Mouse (Mus musculus) gastrocnemius, adult 8-10 months (tissue): ENCODE measurements around the gene Zfp691. TPM values are rescaled to one million over a fixed set of nuclear protein-coding genes. Genes with fewer than 3 reads are reported as not detected.

Source experiments
- DNase-seq, 2 experiments: peaks; one replicate each; pipeline ENCODE4 v3.0.0; 2022; ENCODE audit warnings: low spot score in 2 of 2
- total RNA-seq, 4 experiments: library from RNA; stranded (reverse); gene quantifications; 2 replicates each; pipeline ENCODE4 v1.2.4; 2022

Gene Zfp691
- total RNA-seq, result 10 to 100 TPM; 15.2 to 18.5 (median 16.8) TPM

- peak; percentile 89 to 90 for DNase-seq
Observed at GRCm38 (mm10) chr4:119173851-119174453, at the start of gene Zfp691. TSS of gene Zfp691 (minus strand) at chr4:119174195.

- DNase-seq, result no peak
Observed at GRCm38 (mm10) chr4:119223696-119224095, 49.7 kb upstream of the Zfp691 start.

- no peak for DNase-seq
Observed at GRCm38 (mm10) chr4:119218169-119218568, 44.2 kb upstream of the Zfp691 start, which contains the start of gene Tmem269. TSS of gene Tmem269 (minus strand) at chr4:119218217.

GRCm38 (mm10) chr4:119216667-119217066 lies 42.7 kb upstream of the Zfp691 start:
- DNase-seq, result no peak

GRCm38 (mm10) chr4:119204672-119205071 lies 30.7 kb upstream of the Zfp691 start:
- no peak for DNase-seq

- no peak for DNase-seq
Observed at GRCm38 (mm10) chr4:119198105-119198504, 24.1 kb upstream of the Zfp691 start.

- DNase-seq, result no peak
Observed at GRCm38 (mm10) chr4:119195582-119196320, 21.8 kb upstream of the Zfp691 start.

- DNase-seq, result peak; percentile 65 to 78
Observed at GRCm38 (mm10) chr4:119194909-119195581, 21.1 kb upstream of the Zfp691 start, which contains the start of gene Svbp. TSS of gene Svbp (plus strand) at chr4:119195306.

- no peak for DNase-seq
Observed at GRCm38 (mm10) chr4:119192757-119193156, 18.8 kb upstream of the Zfp691 start.

- DNase-seq, result no peak
Observed at GRCm38 (mm10) chr4:119191273-119191672, 17.3 kb upstream of the Zfp691 start.

- DNase-seq, result no peak
Observed at GRCm38 (mm10) chr4:119190618-119191017, 16.6 kb upstream of the Zfp691 start.

- no peak for DNase-seq
Observed at GRCm38 (mm10) chr4:119189864-119190263, 15.9 kb upstream of the Zfp691 start, which contains the start of gene Ermap. TSS of gene Ermap (minus strand) at chr4:119190011.

GRCm38 (mm10) chr4:119189392-119189791 lies 15.4 kb upstream of the Zfp691 start:
- DNase-seq, result no peak

GRCm38 (mm10) chr4:119188060-119188785 lies 14.2 kb upstream of the Zfp691 start:
- no peak for DNase-seq

- no peak for DNase-seq
Observed at GRCm38 (mm10) chr4:119185771-119186170, 11.8 kb upstream of the Zfp691 start.

- no peak for DNase-seq
Observed at GRCm38 (mm10) chr4:119183525-119183924, 9.5 kb upstream of the Zfp691 start.

GRCm38 (mm10) chr4:119181456-119181855 lies 7.5 kb upstream of the Zfp691 start:
- DNase-seq, result no peak

GRCm38 (mm10) chr4:119180133-119180707 lies 6.2 kb upstream of the Zfp691 start:
- DNase-seq, result no peak

GRCm38 (mm10) chr4:119178331-119178730 lies 4.3 kb upstream of the Zfp691 start:
- no peak for DNase-seq

- DNase-seq, result no peak
Observed at GRCm38 (mm10) chr4:119177702-119178101, 3.7 kb upstream of the Zfp691 start.
